Mouse (Mus musculus): Measurements from ENCODE around the gene Lbp. TPM values are rescaled to one million over a fixed set of nuclear protein-coding genes. Genes with fewer than 3 reads are reported as not detected.

The Lbp gene
- polyA plus RNA-seq, 1 experiment from 2014 or later, result 4.6 TPM

DNA sequence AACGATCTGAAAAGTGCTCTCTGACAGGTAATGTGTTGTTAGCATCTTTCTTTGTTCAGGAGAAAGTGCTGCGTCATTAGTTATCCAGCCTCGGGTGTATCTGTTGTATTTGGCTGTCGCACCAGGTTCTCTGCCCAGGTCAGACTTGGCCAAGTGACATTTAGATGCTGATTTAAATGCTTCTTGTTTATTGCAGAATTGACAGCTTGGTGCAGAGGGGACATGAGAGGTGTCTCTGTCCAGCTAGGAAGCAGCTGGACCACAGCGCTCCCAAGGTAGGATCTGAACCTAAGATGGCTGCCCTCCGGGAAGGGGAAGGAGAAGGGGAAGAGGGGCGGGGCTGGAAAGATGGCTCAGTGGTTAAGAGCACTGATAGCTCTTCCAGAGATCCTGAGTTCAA lies 70.5 kb downstream of the Lbp start:
- Histone ChIP-seq H3K27ac (ENCODE audit: low read length) (no peak overlapping the region), H3K9me3 (ENCODE audit: control insufficient read depth, low read length) (no peaks in the 10 kb centered on the region), H3K4me2 (ENCODE audit: low read depth, low read length) (no peak overlapping the region), H3K4me3 (ENCODE audit: low read length) (no peak overlapping the region), H3K27me3 (replicated peaks; ENCODE audit: control insufficient read depth, insufficient read depth, low read length) (peaks cover 15% of the 10 kb centered on the region), H3K9ac (ENCODE audit: low read depth, low read length) (no peak overlapping the region), H3K36me3 (ENCODE audit: control insufficient read depth, insufficient read depth, low read length) (no peaks in the 10 kb centered on the region), H3K4me1 (ENCODE audit: control insufficient read depth, insufficient read depth, low read length) (peaks cover 5% of the 10 kb centered on the region; the same call in 1 of the 2 replicates)
- 69% methylated on average over 7 of the region's 7 CpGs for WGBS
- ATAC-seq, result no peak

- H3K36me3 ChIP-seq (ENCODE audit: control insufficient read depth, insufficient read depth, low read length), result no peaks in the 10 kb centered on the region
- H3K9ac ChIP-seq (ENCODE audit: low read depth, low read length), result no peak overlapping the region
- H3K4me3 ChIP-seq (ENCODE audit: low read length), result no peak overlapping the region
- peaks cover 15% of the 10 kb centered on the region for H3K27me3 ChIP-seq (replicated peaks; ENCODE audit: control insufficient read depth, insufficient read depth, low read length)
- H3K27ac ChIP-seq (ENCODE audit: low read length), result no peak overlapping the region
- no peak overlapping the region for H3K4me2 ChIP-seq (ENCODE audit: low read depth, low read length)
- no peak for ATAC-seq
- no peaks in the 10 kb centered on the region for H3K9me3 ChIP-seq (ENCODE audit: control insufficient read depth, low read length)
- 95% methylated on average over 1 of the region's 1 CpGs for WGBS
- peaks cover 5% of the 10 kb centered on the region; the same call in 1 of the 2 replicates for H3K4me1 ChIP-seq (ENCODE audit: control insufficient read depth, insufficient read depth, low read length)
Observed at GRCm38 (mm10) chr2:158377811-158378210, 71.5 kb downstream of the Lbp start.

DNA sequence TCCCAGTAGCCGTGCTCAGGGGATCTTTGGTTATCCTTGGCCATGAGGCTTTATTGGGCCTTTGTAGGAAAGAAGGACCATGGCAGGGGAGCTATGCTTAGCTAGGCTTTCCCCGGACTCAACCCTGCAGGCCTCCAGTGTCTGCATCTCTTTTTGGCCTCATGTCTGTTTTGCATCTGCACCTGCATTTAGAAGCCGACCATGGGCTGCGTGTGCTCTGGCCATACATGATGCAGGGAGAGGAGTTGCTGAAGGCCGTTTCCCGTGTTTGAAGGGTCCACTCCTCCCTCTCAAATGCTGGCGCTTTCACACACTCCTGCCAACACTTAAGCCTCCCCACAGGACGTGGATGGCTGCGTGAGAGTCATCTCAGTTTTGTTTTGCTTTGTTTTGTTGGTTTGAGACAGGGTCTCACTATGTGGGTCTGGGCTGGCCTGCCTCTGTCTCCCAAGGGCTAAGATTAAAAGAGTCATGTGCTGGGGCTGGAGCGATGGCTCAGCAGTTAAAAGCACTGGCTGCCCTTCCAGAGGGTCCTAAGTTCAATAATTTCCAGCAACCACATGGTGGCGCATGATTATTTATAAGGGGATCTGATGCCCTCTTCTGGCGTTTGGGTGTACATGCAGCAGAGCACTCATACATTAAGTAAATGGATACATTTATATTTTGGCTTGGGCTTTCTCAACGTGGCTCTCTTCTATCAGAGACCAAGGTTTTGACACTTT lies 73.2 kb downstream of the Lbp start:
- Histone ChIP-seq H3K4me1 (ENCODE audit: control insufficient read depth, insufficient read depth, low read length) (peaks cover 5% of the 10 kb centered on the region; the same call in 1 of the 2 replicates), H3K4me3 (ENCODE audit: low read length) (no peak overlapping the region), H3K27me3 (replicated peaks; ENCODE audit: control insufficient read depth, insufficient read depth, low read length) (peaks cover 15% of the 10 kb centered on the region), H3K36me3 (ENCODE audit: control insufficient read depth, insufficient read depth, low read length) (no peaks in the 10 kb centered on the region), H3K4me2 (ENCODE audit: low read depth, low read length) (no peak overlapping the region), H3K9me3 (ENCODE audit: control insufficient read depth, low read length) (no peaks in the 10 kb centered on the region), H3K9ac (ENCODE audit: low read depth, low read length) (no peak overlapping the region), H3K27ac (ENCODE audit: low read length) (no peak overlapping the region)
- peak; percentile 28; the same call in 1 of the 2 replicates for ATAC-seq
- WGBS, result 45% methylated on average over 13 of the region's 13 CpGs

Other genes starting within 250 kb of the Lbp start
- gene Tgm2, start 160.1 kb upstream of the Lbp start, polyA plus RNA-seq (2015; fragmentation: Nextera tagmentation; extraction: Ambion mirVana), result 94.9 and 96.5 TPM in 2 replicates
- 2.8 and 2.9 TPM in 2 replicates for gene D630003M21Rik, start 77.3 kb upstream of the Lbp start, polyA plus RNA-seq (2015; fragmentation: Nextera tagmentation; extraction: Ambion mirVana)
- not detected in 2 replicates for gene Bpi, start 48.4 kb upstream of the Lbp start, polyA plus RNA-seq (2015; fragmentation: Nextera tagmentation; extraction: Ambion mirVana)
- 4.6 and 5.7 TPM in 2 replicates for gene Snhg11, start 69.1 kb downstream of the Lbp start, polyA plus RNA-seq (2015; fragmentation: Nextera tagmentation; extraction: Ambion mirVana)
- gene Ralgapb, start 103.4 kb downstream of the Lbp start, polyA plus RNA-seq (2015; fragmentation: Nextera tagmentation; extraction: Ambion mirVana), result 7.5 and 9.4 TPM in 2 replicates
- not detected in 2 replicates for gene Adig, start 196.1 kb downstream of the Lbp start, polyA plus RNA-seq (2015; fragmentation: Nextera tagmentation; extraction: Ambion mirVana)
- gene Arhgap40, start 206.3 kb downstream of the Lbp start, polyA plus RNA-seq (2015; fragmentation: Nextera tagmentation; extraction: Ambion mirVana), result 0.22 TPM in 2 replicates

Measured in intestine, embryonic 16.5 days (tissue).